Mouse (Mus musculus): ENCODE results near the gene Pno1.
"Not testable (repeated sequence)": the region's sequence is repeated elsewhere in the genome, so short reads cannot be mapped to it uniquely, and the experiment has no call there.

Pno1 gene

DNA sequence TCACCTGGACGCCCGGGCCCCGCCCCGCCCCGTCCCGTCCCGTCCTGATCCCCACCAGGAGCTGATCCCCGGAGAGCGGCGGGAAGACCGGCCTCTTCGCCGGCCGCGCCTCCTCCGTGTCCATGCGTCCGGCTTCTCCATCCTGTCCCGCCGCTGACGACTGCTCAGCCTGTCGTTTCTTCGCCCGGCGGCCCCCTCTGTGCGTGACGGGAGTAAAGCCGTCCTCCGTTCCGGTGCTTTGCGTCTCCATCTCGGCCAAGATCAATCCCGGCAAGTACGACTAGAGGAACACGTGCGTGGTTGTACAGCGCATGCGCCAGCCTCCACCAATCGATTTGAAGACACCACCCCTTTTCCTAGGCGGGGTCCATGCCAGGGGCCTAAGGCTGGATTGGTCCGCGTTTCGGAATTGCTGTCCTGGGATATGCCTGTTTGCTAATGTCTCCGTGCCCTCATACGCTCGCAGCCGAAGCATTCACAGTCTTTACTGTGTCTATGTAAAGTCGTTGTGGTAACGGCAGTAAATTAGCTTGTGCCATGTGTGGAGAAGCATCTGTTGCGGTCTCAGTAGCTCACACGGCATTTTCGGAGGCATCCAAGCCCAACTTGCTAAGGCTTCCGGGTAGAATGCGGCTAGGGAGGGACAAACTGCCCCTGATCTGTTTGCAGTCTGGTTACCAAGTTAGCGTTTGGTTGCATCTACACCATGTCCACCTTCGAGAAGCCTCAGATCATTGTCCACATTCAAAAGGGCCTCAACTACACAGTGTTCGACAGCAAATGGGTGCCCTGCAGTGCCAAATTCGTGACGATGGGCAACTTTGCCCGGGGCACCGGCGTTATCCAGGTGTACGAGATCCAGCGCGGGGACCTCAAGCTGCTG, at the start of gene Pno1:
Gene Pno1 (minus strand): TSS at position 311 of the 883 bp plus-strand sequence.
- peak; percentile 97 for DNase-seq (ENCODE audit: low read depth, low spot score)

DNA sequence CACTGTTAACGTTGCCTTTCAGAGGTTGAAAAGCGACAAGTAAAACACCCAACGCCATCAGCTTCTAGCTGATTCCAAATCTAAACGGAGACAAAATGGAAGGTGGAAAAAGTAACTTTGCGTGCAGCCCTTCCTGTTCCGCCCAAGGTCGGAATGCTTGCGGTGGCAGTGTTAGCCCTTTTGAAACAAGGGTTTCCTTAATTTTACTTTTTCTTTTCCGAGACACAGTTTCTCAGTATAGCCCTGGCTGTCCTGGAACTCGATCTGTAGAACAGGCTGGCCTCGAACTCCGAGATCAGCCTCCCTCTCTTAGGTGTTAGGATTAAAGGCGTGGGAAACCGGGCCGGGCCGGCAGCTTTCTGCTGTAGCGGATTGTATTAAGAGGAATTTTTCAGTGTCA, 46.5 kb upstream of the Pno1 start:
- peak; percentile 73 for DNase-seq (ENCODE audit: low read depth, low spot score)

DNA sequence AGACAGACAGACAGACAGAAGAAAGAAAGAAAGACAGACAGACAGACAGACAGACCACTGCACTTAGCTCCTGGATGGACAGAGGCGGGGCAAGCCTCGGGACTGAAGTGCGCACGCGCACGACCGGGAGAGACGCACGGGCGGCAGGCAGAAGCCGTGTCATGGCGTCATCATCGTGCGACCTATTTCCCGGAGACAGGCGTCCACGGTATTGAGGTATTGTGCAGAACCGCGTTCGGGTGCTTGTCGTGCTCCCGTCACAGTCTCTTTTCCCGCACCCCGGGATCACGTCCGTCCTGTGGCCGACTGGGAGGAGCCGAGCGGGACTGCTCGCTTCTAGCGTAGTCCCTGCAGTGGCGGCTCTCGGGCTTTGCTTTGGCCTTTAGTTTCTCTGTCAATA, 46.1 kb upstream of the Pno1 start, which contains the start of gene C1d:
Gene C1d (plus strand): TSS at position 137 of the 400 bp plus-strand sequence.
- peak; percentile 95 for DNase-seq (ENCODE audit: low read depth, low spot score)

DNA sequence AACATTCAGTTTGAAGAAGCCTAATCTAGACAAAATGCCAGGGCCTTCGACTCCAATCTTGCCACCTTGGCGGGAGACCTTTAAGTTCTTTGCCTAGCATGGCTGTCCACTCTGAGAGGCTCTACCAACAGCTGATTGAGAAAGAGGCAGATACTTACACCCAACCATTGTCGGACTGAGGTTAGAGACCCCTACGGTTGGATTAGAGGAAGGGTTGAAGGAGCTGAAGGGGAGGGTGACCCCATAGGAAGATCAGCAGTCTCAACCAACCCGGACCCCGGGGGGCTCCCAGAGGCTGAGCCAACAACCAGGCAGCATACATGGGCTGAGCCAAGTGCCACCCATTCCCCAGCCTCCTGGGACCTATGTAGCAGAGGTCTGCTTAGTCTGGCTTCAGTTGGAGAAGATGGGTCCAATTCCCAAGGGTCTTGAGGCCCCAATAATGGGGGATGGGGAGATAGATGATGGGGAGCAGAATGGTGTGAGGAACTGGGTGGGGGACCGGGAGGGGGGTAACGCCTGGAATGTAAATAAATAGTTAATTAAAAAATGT, 45.5 kb upstream of the Pno1 start:
- DNase-seq (ENCODE audit: low read depth, low spot score): no peak

DNA sequence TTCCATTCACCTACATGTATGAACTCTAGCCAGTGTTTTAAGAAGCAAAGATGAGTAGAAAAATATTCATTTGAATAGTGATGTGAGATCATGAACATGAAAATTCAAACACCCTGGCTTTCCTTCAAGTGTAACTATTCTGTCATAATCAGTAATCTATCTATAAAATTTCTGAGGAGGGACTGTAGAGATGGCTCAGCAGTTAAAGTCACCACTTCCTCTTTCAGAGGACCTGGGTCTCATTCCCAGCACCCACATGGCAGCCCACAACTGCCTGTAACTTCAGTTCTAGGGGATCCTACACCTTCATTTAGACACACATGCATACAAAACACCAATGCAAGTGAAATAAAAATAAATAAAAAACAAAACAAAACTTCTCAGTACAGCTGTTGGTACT, 37.3 kb upstream of the Pno1 start:
- no peak for DNase-seq (ENCODE audit: low read depth, low spot score)

DNA sequence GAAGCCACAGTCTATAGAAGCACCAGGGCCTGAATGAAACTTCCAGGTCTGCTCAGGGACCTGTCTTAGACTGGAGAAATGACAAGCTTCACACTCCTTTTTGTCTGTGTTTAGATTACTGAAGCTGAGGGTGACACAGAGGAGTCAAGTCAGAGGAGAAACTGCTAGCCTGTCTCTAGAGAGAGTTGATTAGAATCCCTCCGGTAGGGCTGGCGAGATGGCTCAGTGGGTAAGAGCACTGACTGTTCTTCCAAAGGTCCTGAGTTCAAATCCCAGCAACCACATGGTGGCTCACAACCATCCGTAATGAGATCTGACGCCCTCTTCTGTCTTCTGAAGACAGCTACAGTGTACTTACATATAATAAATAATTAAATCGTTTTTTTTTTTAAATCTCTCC, 27.2 kb upstream of the Pno1 start:
- not testable (repeated sequence) for DNase-seq (ENCODE audit: low read depth, low spot score)

DNA sequence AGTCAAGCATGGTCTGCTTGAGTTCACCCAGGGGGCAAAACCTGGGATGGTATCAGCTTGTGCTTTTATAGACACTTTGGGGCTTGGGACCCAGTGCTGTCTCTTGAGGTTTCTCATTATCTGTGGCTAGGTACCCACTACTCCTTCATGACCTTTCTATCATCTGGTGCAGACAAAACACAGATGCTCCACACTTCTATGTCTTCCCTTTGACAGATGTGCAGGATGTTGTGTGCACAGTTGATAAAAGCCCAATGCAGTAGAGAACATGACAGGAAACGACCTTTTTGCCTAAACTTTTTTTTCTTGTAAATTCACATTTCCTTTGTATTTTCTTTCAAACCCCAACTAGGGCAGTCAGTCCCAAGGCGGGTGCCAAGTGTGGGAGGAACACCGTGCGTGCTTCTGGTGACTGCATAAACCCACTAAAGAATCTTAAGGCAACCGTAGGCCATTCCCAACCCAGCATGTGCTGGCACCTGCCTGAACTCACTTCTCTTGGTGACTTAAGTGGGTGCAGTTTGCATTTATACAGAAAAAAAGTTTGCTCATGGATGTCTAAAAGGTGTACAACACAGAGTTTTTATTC, 25.2 kb upstream of the Pno1 start:
- DNase-seq (ENCODE audit: low read depth, low spot score): no peak

DNA sequence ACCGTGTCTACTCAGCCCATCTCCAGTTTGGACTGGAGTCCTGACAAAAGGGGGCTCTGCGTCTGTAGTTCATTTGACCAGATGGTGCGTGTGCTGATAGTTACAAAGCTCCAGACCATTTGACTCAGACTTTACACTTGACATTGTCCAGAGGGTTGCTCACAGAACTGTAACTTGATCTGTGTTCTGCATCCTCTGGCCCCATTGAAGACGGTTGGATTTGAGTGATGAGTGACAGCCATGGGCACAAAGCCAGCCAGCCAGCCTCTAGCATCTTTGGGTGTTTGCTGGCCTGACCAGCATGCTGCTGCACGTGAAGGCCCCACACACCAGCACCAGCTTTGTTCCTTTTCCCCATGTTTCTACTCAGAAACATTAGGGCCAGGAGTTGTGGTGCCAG, 21.4 kb upstream of the Pno1 start:
- no peak for DNase-seq (ENCODE audit: low read depth, low spot score)

DNA sequence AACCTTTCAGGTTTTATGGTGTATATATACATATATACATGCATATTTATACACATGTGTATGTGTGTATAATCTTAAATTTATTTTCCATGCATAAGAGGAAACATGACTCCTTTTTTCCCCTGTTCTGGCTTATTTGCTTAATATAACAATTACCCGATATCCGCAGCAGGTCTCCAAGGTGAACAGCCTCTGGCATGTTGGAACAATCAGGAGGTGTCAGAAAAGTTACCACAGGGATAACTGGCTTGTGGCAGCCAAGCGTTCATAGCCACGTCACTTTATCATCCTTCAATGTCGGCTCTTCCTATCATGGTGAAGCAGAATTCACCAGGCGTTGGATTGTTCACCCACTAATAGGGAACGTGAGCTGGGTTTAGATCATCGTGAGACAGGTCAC, 9.8 kb upstream of the Pno1 start:
- no peak for DNase-seq (ENCODE audit: low read depth, low spot score)

DNA sequence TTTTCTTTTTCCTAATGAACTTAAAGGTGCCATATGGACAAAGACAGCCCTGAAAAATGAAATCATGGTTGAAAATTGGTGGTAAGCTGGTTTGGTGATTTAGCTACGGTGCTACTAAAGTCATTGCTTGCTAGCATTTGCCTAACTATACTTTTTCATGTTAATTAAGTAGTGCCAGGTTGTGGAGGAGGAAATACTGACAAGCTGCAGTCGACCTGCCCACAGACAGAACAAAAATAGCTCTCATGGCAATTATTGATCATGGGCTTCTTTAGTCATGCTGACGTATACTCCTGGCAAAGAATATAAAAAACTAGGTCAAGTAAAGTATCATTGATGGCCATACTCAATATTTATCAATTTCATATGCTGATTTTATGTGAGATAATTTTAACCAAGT, 4.1 kb upstream of the Pno1 start:
- DNase-seq (ENCODE audit: low read depth, low spot score): no peak

DNA sequence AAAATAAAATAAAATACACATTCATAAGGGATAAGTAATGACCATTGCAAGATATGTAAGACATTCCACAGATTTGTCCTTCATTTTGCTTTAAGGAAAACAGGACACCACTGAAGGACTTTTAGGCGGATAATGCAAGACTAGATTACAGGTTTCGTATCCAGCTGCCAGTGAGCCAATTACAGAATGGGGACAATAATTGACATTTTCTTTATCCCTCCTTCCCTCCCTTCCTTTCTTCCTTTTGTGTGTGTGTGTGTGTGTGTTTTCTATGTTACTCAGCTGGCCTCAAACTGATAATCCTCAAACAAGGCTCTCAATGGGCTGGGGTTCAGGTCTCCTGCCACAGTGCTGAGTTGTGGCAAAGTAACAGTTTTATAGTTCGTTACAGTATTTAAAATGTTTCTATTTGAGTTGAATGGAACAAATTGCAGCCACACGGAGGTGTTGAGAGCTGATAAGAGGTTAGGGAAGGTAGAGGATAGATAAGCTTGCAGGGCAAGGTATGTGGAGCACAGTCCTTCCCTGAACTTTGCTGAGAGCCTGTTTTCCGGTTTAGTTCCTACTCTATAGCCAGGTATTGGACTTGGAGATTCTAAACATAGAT, 1.6 kb upstream of the Pno1 start:
- no peak for DNase-seq (ENCODE audit: low read depth, low spot score)

DNA sequence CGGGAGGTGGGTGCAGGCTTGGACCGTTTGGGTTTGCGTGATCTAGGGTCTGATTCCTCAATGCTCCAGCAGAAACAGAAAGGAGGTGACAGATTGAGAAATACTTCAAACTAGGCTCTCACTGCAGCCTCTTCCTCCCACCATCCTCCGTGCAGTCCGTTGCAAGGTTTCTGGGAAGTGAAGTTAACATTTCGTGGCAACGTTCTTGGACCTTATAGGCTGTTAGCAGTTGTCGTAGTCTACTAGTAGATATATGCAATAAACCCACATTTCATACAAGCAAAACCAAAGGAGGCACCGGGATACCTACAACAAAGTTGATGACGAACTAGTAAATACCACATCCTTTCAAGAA, 750 bp upstream of the Pno1 start:
- peak; percentile 42 for DNase-seq (ENCODE audit: low read depth, low spot score)

DNA sequence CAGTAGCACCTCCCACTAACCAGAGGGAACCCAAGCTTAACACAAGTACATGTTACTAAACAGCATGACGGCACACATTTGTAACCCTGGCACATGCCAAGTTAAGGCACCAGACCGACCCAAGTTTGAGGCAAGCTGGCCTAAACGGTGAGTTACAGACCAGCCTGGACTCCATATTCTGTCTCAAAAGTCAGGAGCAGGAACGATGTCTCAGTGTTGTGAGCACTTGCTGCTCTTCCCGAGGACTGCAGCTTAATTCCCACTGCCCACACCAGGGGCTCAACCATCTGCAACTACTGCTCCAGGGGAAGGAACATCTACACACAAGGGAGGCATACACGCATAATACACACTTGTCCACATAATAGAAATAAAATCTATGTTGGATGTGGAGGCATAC, 8.9 kb downstream of the Pno1 start:
- no peak for DNase-seq (ENCODE audit: low read depth, low spot score)

DNA sequence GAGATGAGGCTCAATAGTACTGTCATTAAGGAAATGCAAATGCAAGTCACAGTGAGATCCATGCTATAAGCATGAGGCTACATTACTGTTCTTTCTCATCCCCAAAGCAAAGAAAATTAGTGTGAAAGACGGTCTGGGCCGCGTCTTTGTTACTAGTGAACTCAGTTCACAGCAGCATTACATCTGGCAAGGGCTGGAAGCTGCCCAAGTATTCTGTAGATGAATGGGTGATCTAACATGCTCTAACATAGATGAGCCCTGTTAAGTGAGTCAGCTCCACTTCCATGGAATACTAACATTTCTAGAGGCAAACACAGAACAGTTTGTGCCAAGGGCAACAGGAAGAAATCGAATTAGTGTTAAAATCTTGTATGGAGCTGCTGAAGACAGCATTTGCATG, 10.4 kb downstream of the Pno1 start:
- DNase-seq (ENCODE audit: low read depth, low spot score): no peak

DNA sequence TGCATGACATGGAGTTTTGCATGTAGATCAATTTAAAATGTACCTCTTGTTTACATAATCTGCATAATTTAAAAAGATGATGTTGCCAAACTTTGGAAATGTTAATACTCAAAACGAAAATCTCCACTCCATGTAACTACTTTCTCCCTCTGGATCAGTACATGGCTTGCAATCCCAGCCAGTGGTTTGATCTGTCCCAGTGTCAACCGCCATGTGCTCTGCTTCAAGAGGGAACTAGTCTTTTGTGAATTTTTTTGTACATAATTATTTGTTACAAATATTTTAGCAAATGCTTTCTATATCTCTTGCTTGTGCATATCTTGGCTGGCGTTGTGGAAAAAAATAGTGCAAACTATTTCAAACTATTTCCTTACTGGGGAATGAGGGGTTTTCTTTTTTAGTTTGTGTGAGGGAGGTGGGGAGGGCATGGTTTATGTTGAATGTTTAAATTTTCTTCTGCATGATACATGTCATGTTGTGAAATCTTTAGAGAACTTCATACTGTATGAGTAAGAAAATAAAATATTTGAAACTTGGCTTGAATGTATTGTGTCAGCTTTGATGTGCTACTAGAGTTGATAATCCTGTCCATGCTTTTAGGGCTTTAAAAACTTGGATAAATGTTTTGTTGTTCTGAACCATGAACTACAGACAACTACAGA, 11.4 kb downstream of the Pno1 start:
- no peak for DNase-seq (ENCODE audit: low read depth, low spot score)

DNA sequence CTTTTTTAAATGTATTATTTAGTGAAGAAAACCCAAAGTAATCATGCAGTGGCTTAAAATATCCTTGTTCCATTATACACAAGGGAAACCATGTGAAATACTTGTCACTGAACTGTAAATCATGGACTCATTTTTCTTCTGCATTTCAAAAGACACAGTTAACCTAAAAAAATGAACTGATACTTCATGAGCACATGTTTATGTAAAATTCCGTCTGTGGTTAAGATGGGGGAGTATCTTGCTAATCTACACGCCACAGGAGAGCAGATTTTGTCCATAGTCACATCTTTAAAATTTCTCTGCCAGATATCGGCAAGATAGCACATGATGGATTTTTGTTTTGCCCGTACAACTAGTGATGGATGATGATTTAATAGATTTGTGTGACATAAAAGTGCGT, 12.2 kb downstream of the Pno1 start:
- DNase-seq (ENCODE audit: low read depth, low spot score): no peak

DNA sequence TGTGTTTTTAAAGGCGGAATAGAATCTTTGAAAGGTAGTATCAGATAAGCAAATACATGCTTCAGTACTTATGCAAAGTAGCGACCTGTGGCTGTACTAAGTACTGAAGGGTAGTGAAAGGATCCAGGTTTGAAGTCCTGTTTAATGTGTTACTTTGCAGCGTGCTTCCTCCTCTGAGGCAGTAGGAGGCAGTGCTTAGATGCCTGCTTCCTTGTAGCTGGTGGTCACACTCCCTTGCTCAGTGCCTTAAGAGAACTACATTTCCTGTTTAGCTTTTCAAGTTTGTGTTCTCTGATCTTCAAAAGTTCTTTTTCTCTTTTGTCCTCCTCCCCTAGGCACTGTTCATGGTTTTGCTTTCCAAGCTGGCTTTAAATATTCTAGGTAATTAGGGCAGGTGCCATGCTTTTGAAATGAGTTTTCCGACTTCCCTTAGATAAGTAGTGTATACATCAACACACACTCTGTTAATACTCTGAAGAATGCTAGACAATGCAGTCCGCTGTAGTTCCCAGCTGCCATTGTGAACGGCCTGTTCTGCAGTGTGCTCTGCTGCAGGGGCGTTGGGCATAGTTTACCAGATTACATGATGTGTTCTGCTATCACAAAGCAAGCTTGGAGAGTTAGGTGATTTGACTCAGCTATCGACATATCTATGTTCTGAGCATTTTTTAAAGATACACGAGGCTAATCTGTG, 19.1 kb downstream of the Pno1 start:
- peak; percentile 75 for DNase-seq (ENCODE audit: low read depth, low spot score)

DNA sequence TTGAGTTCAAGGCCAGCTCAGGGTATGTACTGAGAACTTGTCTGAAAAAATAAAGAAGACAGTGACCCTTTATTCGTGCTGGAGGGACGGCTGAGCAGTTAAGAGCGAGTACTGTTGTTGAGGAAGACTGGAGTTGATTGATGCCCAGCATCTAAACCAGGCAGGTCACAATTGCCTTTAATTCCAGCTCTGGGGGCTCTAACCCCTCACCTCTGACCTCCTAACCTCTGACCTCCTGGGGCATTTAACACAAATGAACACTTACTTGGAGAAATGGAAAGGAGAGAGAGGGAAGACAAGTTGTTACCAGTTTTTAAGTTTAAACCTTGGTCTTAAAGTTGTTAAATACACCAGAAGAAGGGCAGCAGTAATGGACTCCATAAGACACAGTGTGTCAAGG, 22.6 kb downstream of the Pno1 start:
- DNase-seq (ENCODE audit: low read depth, low spot score): no peak

DNA sequence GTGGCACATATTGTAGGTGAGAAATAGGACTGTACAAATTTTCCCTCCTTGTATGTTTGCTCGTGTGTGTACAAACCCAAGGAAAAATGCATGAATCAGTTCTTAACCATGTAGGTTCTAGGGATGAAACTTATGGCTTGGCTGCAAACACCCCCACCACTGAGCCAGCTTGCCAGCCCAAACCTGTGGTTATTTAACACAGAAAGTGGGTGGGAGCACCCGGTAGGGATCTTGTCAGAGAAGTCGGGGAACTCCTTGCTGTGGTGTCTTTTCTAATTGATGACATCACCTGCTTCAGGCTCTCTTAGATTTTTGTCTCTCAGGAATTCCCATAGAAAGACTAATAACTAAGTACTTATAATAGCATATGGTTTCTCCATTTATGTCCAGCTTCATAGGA, 23.7 kb downstream of the Pno1 start:
- no peak for DNase-seq (ENCODE audit: low read depth, low spot score)

DNA sequence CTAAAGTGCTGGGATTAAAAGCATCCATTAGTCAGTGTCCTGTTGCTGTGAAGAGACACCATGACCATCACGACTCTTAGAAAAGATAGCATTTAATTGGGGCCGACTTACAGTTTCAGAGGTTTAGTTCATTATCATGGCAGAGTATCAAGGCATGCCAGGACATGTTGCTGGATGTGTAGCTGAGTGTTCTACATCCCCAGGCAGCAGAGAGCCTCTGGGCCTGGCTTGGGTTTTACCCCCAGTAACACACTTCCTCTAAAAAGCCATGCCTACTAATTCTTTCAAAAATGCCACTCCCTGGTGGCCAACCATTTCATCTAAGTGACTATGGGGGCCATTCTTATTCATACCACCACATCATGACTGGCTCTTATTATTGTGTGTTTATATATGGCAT, 28.2 kb downstream of the Pno1 start:
- DNase-seq (ENCODE audit: low read depth, low spot score): no peak

DNA sequence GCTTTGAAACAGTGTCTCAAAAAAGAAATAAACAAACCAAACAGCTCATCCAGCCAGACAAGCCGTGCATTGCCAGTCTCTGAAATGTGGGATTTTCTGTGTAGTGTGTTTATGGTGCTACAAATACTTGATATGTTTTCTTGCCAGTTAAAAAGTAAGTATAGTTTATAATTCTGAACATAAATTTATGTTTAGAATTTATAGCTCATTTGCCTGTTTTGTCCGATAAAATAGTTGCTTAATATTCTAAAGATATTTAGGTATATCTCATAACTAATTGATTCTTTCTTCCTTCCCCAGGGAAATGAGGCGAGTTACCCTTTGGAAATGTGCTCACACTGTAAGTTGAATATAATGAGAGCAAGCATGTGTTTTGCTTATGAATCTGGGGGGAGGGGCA, 29.6 kb downstream of the Pno1 start, which contains the start of gene Wdr92:
Gene Wdr92 (plus strand): TSS at position 301 of the 400 bp plus-strand sequence.
- DNase-seq (ENCODE audit: low read depth, low spot score): no peak
